8 mouse cellular contexts compared by ENCODE assay signal in genomic region chr11:110337289-110338245, GRCm38 (mm10). TPM values are rescaled to one million over a fixed set of nuclear protein-coding genes. Genes with fewer than 3 reads are reported as not detected.
DNase-seq lines count a peak whose midpoint lies in the region; ATAC-seq and TF ChIP-seq lines count a peak whose summit lies in the region.

Gene Abca5, minus strand, starts transcription at chr11:110337716.

- H3ac ChIP-seq in myocyte (ENCODE audit: control insufficient read depth, insufficient read length): peak within 1 kb of the TSS; percentile 31

- WGBS in heart, embryonic 12.5 days: under 1% methylated on average over 84 of the region's 95 CpGs
- WGBS in kidney, embryonic 16.5 days: under 1% methylated on average over 86 of the region's 95 CpGs
- WGBS in liver, adult 2 months: under 1% methylated on average over 95 of the region's 95 CpGs

- ATAC-seq in erythroid progenitor cell, adult 5-6 weeks (replicated peaks; ENCODE audit: low FRiP score, poor library complexity, severe bottlenecking): peak; percentile 82
- ATAC-seq in heart, embryonic 12.5 days (ENCODE audit: insufficient number of reproducible peaks, low FRiP score): peak; percentile 89
- peak; percentile 96 for ATAC-seq in kidney, embryonic 16.5 days (ENCODE audit: low FRiP score, low TSS enrichment)

- H3K36me3 ChIP-seq in heart, embryonic 12.5 days: no peaks in the 10 kb centered on the region
- no peaks in the 10 kb centered on the region for H3K36me3 ChIP-seq in kidney, embryonic 16.5 days (ENCODE audit: insufficient read depth, low read length)
- no peaks in the 10 kb centered on the region for H3K36me3 ChIP-seq in liver, adult 2 months (ENCODE audit: control insufficient read depth, insufficient read depth, low read length)
- no peaks in the 10 kb centered on the region for H3K36me3 ChIP-seq in myocyte (ENCODE audit: control insufficient read depth, insufficient read depth)

- no peaks in the 10 kb centered on the region for H3K79me2 ChIP-seq in liver, adult 2 months (ENCODE audit: control insufficient read depth, insufficient read depth, low read length)
- H3K79me2 ChIP-seq in myocyte (ENCODE audit: control insufficient read depth, insufficient read depth): peaks cover 6% of the 10 kb centered on the region

- peak; percentile 94 for DNase-seq in CD4-positive, CD25-positive, alpha-beta regulatory T cell, adult 2 months (ENCODE audit: low read depth, low spot score)
- peak; percentile 61 for DNase-seq in liver, adult 2 months (ENCODE audit: extremely low read depth, low read depth, low spot score)
- DNase-seq in spleen, postnatal 4 days (ENCODE audit: low spot score in 2 of 2): peak; percentile 85 to 93

- no peaks in the 10 kb centered on the region for H3K9me3 ChIP-seq in heart, embryonic 12.5 days (replicated peaks)
- H3K9me3 ChIP-seq in kidney, embryonic 16.5 days (ENCODE audit: low read length): no peaks in the 10 kb centered on the region

- H3K9ac ChIP-seq in heart, embryonic 12.5 days: peak within 1 kb of the TSS; percentile 64
- peak within 1 kb of the TSS; percentile 78 for H3K9ac ChIP-seq in kidney, embryonic 16.5 days (replicated peaks; ENCODE audit: low read length)
- peak within 1 kb of the TSS; percentile 91 for H3K9ac ChIP-seq in liver, adult 2 months (ENCODE audit: low read depth, low read length)

- no peak for TF ChIP-seq CTCF in liver, adult 2 months (IDR thresholded peaks at IDR 0.05; ENCODE audit: low read depth, low read length)

- H3K4me1 ChIP-seq in brown adipose tissue, adult 24 weeks (ENCODE audit: control insufficient read depth, insufficient read depth, insufficient read length, low read length): no peaks in the 10 kb centered on the region
- no peaks in the 10 kb centered on the region for H3K4me1 ChIP-seq in heart, embryonic 12.5 days (replicated peaks)
- peaks cover 4% of the 10 kb centered on the region; the same call in 1 of the 2 replicates for H3K4me1 ChIP-seq in kidney, embryonic 16.5 days (ENCODE audit: insufficient read depth, low read length)
- peaks cover 3% of the 10 kb centered on the region; the same call in 1 of the 2 replicates for H3K4me1 ChIP-seq in liver, adult 2 months (ENCODE audit: control insufficient read depth, insufficient read depth, low read length)

- peak within 1 kb of the TSS; percentile 98 for H3K4me3 ChIP-seq in brown adipose tissue, adult 24 weeks (ENCODE audit: insufficient read depth, low read depth, low read length)
- H3K4me3 ChIP-seq in heart, embryonic 12.5 days: peak within 1 kb of the TSS; percentile 80
- peak within 1 kb of the TSS; percentile 85 for H3K4me3 ChIP-seq in kidney, embryonic 16.5 days (ENCODE audit: low read length)
- H3K4me3 ChIP-seq in liver, adult 2 months (ENCODE audit: insufficient read depth, low read depth, low read length): peak within 1 kb of the TSS; percentile 97
- H3K4me3 ChIP-seq in myocyte: peak within 1 kb of the TSS; percentile 52

- peaks cover 5% of the 10 kb centered on the region for H3K27me3 ChIP-seq in heart, embryonic 12.5 days (replicated peaks)
- H3K27me3 ChIP-seq in kidney, embryonic 16.5 days (ENCODE audit: insufficient read depth, low read length): peaks cover 5% of the 10 kb centered on the region; the same call in 1 of the 2 replicates
- H3K27me3 ChIP-seq in liver, adult 2 months (ENCODE audit: control insufficient read depth, insufficient read depth, low read length): no peaks in the 10 kb centered on the region; the same call in 1 of the 2 replicates
- no peaks in the 10 kb centered on the region for H3K27me3 ChIP-seq in myocyte (ENCODE audit: control insufficient read depth, insufficient read depth, insufficient read length)

- no peak for TF ChIP-seq POLR2A in liver, adult 2 months (IDR thresholded peaks at IDR 0.05; ENCODE audit: extremely low read depth, insufficient read depth, low read length)
- TF ChIP-seq POLR2A in myocyte (IDR thresholded peaks at IDR 0.05; ENCODE audit: insufficient read length, low read depth): peak; percentile 87

- H3K27ac ChIP-seq in brown adipose tissue, adult 24 weeks (replicated peaks; ENCODE audit: low read depth, low read length): no peak within 1 kb of the TSS
- H3K27ac ChIP-seq in heart, embryonic 12.5 days (ENCODE audit: poor library complexity, severe bottlenecking): no peak within 1 kb of the TSS
- no peak within 1 kb of the TSS for H3K27ac ChIP-seq in kidney, embryonic 16.5 days (ENCODE audit: low read length)
- no peak within 1 kb of the TSS; the same call in 1 of the 2 replicates for H3K27ac ChIP-seq in liver, adult 2 months (replicated peaks; ENCODE audit: insufficient read depth, low read depth, low read length)

- H3K4me2 ChIP-seq in heart, embryonic 12.5 days: peak within 1 kb of the TSS; percentile 94
- H3K4me2 ChIP-seq in kidney, embryonic 16.5 days (replicated peaks; ENCODE audit: low read depth, low read length): peak within 1 kb of the TSS; percentile 86
- peak within 1 kb of the TSS; percentile 94 for H3K4me2 ChIP-seq in myocyte (ENCODE audit: low read depth)

TF ChIP-seq in myocyte, 11 proteins besides CTCF, POLR2A, EP300 and RAD21:
- TF ChIP-seq E2F4 (IDR thresholded peaks at IDR 0.05; ENCODE audit: insufficient read depth) (no peak), POLR2AphosphoS2 (IDR thresholded peaks at IDR 0.05; ENCODE audit: insufficient read length, low read depth) (peak; percentile 64)

RNA-seq across cellular contexts. Expression of gene Abca5, which starts in this region (rescaled TPM):
- 2.2 and 3.8 TPM in 2 replicates for polyA plus RNA-seq in brown adipose tissue, adult 24 weeks (2012; ENCODE audit: insufficient read depth, insufficient read length, missing spikeins)
- not detected in 2 replicates for total RNA-seq in erythroid progenitor cell, adult 5-6 weeks (2015; ENCODE audit: low replicate concordance)
- total RNA-seq in erythroid progenitor cell, adult 5-6 weeks (2017; ENCODE audit: low replicate concordance): 0.13 TPM in 1 of 2 replicates, not detected in the other
- polyA plus RNA-seq in heart, embryonic 12.5 days (2016; fragmentation: Nextera tagmentation; extraction: Ambion mirVana): 2.6 TPM in 2 replicates
- polyA plus RNA-seq in kidney, embryonic 16.5 days (2015; fragmentation: Nextera tagmentation; extraction: Ambion mirVana): 3.3 and 3.5 TPM in 2 replicates
- total RNA-seq in liver, adult 2 months (2014; rRNA removed): 3.6 and 4.0 TPM in 2 replicates
- polyA plus RNA-seq in liver, adult 2 months (2012; rRNA removed): 0.49 and 0.58 TPM in 2 replicates
- 2.9 TPM for polyA plus RNA-seq in myocyte (2012; fragmentation: generic; extraction: Trizol)

Comparison
In these comparisons a context has a peak if more than half of its experiments do, and no peak if none do; other contexts are left out.
1. Peak in ATAC-seq in erythroid progenitor cell, adult 5-6 weeks; RNA of the gene not detected or under 1 TPM.